Mouse (Mus musculus): ENCODE data around the gene Ppp1r15a. TPM values are rescaled to one million over a fixed set of nuclear protein-coding genes. Genes with fewer than 3 reads are reported as not detected.
A peak's percentile ranks its signal among the peaks of the same experiment; 100 is the strongest.
"Not testable (repeated sequence)": the region's sequence is repeated elsewhere in the genome, so short reads cannot be mapped to it uniquely, and the experiment has no call there.

Ppp1r15a gene
- polyA plus RNA-seq, 1 experiment from 2014 or later: 21.6 TPM

- TF ChIP-seq EP300 (optimal IDR thresholded peaks at IDR 0.05) (no peak), CTCF (IDR thresholded peaks at IDR 0.05; ENCODE audit: low read depth) (no peak)
- Histone ChIP-seq H3K27ac (replicated peaks) (no peak overlapping the region), H3K9ac (ENCODE audit: low read length) (no peak overlapping the region), H3K4me3 (ENCODE audit: low read depth, low read length) (no peak overlapping the region), H3K9me3 (ENCODE audit: control insufficient read depth, low read length) (no peaks in the 10 kb centered on the region), H3K36me3 (ENCODE audit: control insufficient read depth, insufficient read depth, low read length) (no peaks in the 10 kb centered on the region), H3K27me3 (ENCODE audit: control insufficient read depth, insufficient read depth, low read length) (no peaks in the 10 kb centered on the region), H3K4me1 (replicated peaks; ENCODE audit: control insufficient read depth, insufficient read depth) (no peaks in the 10 kb centered on the region), H3K4me2 (replicated peaks; ENCODE audit: low read depth) (no peak overlapping the region)
- ATAC-seq (ENCODE audit: low FRiP score, low TSS enrichment) (no peak), DNase-seq (ENCODE audit: low spot score) (no peak)
- WGBS: 63% methylated on average over 1 of the region's 1 CpGs
Measured at GRCm38 (mm10) chr7:45482166-45482565, 43.9 kb downstream of the Ppp1r15a start.

GRCm38 (mm10) chr7:45481374-45481927 is 44.6 kb downstream of the Ppp1r15a start, which contains the start of gene Tulp2:
Gene Tulp2, plus strand, starts transcription at chr7:45481877.
- Histone ChIP-seq H3K36me3 (ENCODE audit: control insufficient read depth, insufficient read depth, low read length) (no peaks in the 10 kb centered on the region), H3K4me3 (ENCODE audit: low read depth, low read length) (no peak within 1 kb of the TSS), H3K27me3 (ENCODE audit: control insufficient read depth, insufficient read depth, low read length) (no peaks in the 10 kb centered on the region), H3K4me1 (replicated peaks; ENCODE audit: control insufficient read depth, insufficient read depth) (no peaks in the 10 kb centered on the region), H3K9me3 (ENCODE audit: control insufficient read depth, low read length) (no peaks in the 10 kb centered on the region), H3K9ac (ENCODE audit: low read length) (no peak within 1 kb of the TSS), H3K4me2 (replicated peaks; ENCODE audit: low read depth) (no peak within 1 kb of the TSS), H3K27ac (replicated peaks) (no peak within 1 kb of the TSS)
- TF ChIP-seq EP300 (optimal IDR thresholded peaks at IDR 0.05) (no peak), CTCF (IDR thresholded peaks at IDR 0.05; ENCODE audit: low read depth) (no peak)
- WGBS: 50% methylated on average over 15 of the region's 15 CpGs
- DNase-seq (ENCODE audit: low spot score) (peak; percentile 65), ATAC-seq (ENCODE audit: low FRiP score, low TSS enrichment) (peak; percentile 71)

GRCm38 (mm10) chr7:45480310-45480709 is 45.8 kb downstream of the Ppp1r15a start:
- 79% methylated on average over 3 of the region's 4 CpGs for WGBS
- not testable (repeated sequence) for H3K4me2 ChIP-seq (replicated peaks; ENCODE audit: low read depth); H3K4me3 ChIP-seq (ENCODE audit: low read depth, low read length); H3K36me3 ChIP-seq (ENCODE audit: control insufficient read depth, insufficient read depth, low read length); H3K27ac ChIP-seq (replicated peaks); ATAC-seq (ENCODE audit: low FRiP score, low TSS enrichment); H3K27me3 ChIP-seq (ENCODE audit: control insufficient read depth, insufficient read depth, low read length); H3K9me3 ChIP-seq (ENCODE audit: control insufficient read depth, low read length); DNase-seq (ENCODE audit: low spot score); H3K9ac ChIP-seq (ENCODE audit: low read length); H3K4me1 ChIP-seq (replicated peaks; ENCODE audit: control insufficient read depth, insufficient read depth)

GRCm38 (mm10) chr7:45478774-45479173 is 47.3 kb downstream of the Ppp1r15a start:
- H3K4me3 ChIP-seq (ENCODE audit: low read depth, low read length): no peak overlapping the region
- ATAC-seq (ENCODE audit: low FRiP score, low TSS enrichment) (no peak), DNase-seq (ENCODE audit: low spot score) (no peak)
- WGBS: 89% methylated on average over 7 of the region's 7 CpGs
- no peaks in the 10 kb centered on the region for H3K4me1 ChIP-seq (replicated peaks; ENCODE audit: control insufficient read depth, insufficient read depth)
- H3K9ac ChIP-seq (ENCODE audit: low read length): no peak overlapping the region
- TF ChIP-seq CTCF (IDR thresholded peaks at IDR 0.05; ENCODE audit: low read depth) (no peak), EP300 (optimal IDR thresholded peaks at IDR 0.05) (no peak)
- no peak overlapping the region for H3K4me2 ChIP-seq (replicated peaks; ENCODE audit: low read depth)
- H3K27ac ChIP-seq (replicated peaks): no peak overlapping the region
- H3K9me3 ChIP-seq (ENCODE audit: control insufficient read depth, low read length): no peaks in the 10 kb centered on the region
- no peaks in the 10 kb centered on the region for H3K27me3 ChIP-seq (ENCODE audit: control insufficient read depth, insufficient read depth, low read length)
- H3K36me3 ChIP-seq (ENCODE audit: control insufficient read depth, insufficient read depth, low read length): no peaks in the 10 kb centered on the region

- DNase-seq (ENCODE audit: low spot score) (peak; percentile 64), ATAC-seq (ENCODE audit: low FRiP score, low TSS enrichment) (peak; percentile 47; the same call in 1 of the 2 replicates)
- no peaks in the 10 kb centered on the region for H3K9me3 ChIP-seq (ENCODE audit: control insufficient read depth, low read length)
- WGBS: 6% methylated on average over 3 of the region's 3 CpGs
- TF ChIP-seq CTCF (IDR thresholded peaks at IDR 0.05; ENCODE audit: low read depth) (peak; percentile 91), EP300 (optimal IDR thresholded peaks at IDR 0.05) (no peak)
- H3K27ac ChIP-seq (replicated peaks): no peak overlapping the region
- no peaks in the 10 kb centered on the region for H3K4me1 ChIP-seq (replicated peaks; ENCODE audit: control insufficient read depth, insufficient read depth)
- no peak overlapping the region for H3K4me2 ChIP-seq (replicated peaks; ENCODE audit: low read depth)
- H3K36me3 ChIP-seq (ENCODE audit: control insufficient read depth, insufficient read depth, low read length): no peaks in the 10 kb centered on the region
- no peak overlapping the region for H3K9ac ChIP-seq (ENCODE audit: low read length)
- no peaks in the 10 kb centered on the region for H3K27me3 ChIP-seq (ENCODE audit: control insufficient read depth, insufficient read depth, low read length)
- H3K4me3 ChIP-seq (ENCODE audit: low read depth, low read length): no peak overlapping the region
Measured at GRCm38 (mm10) chr7:45477003-45477402, 49.1 kb downstream of the Ppp1r15a start.

GRCm38 (mm10) chr7:45476453-45476852 is 49.6 kb downstream of the Ppp1r15a start:
- TF ChIP-seq CTCF (IDR thresholded peaks at IDR 0.05; ENCODE audit: low read depth) (no peak), EP300 (optimal IDR thresholded peaks at IDR 0.05) (no peak)
- WGBS: 44% methylated on average over 1 of the region's 1 CpGs
- Histone ChIP-seq H3K4me3 (ENCODE audit: low read depth, low read length) (no peak overlapping the region), H3K9me3 (ENCODE audit: control insufficient read depth, low read length) (no peaks in the 10 kb centered on the region), H3K9ac (ENCODE audit: low read length) (no peak overlapping the region), H3K27me3 (ENCODE audit: control insufficient read depth, insufficient read depth, low read length) (no peaks in the 10 kb centered on the region), H3K4me2 (replicated peaks; ENCODE audit: low read depth) (no peak overlapping the region), H3K36me3 (ENCODE audit: control insufficient read depth, insufficient read depth, low read length) (no peaks in the 10 kb centered on the region), H3K27ac (replicated peaks) (no peak overlapping the region), H3K4me1 (replicated peaks; ENCODE audit: control insufficient read depth, insufficient read depth) (no peaks in the 10 kb centered on the region)
- DNase-seq (ENCODE audit: low spot score): no peak
- no peak for ATAC-seq (ENCODE audit: low FRiP score, low TSS enrichment)
